Mouse (Mus musculus) large intestine, adult 2 months (tissue): ENCODE data around the gene Kif15. TPM values are rescaled to one million over a fixed set of nuclear protein-coding genes. Genes with fewer than 3 reads are reported as not detected.

Experiments
- DNase-seq: peaks from one replicate; pipeline ENCODE4 v3.0.0-alpha.2; 2012; ENCODE audit warnings: low read depth, low spot score
- WGBS: fragments of 180-500 bp; shearing (Covaris S2); methylation state at CpG from one replicate; pipeline ENCODE4 v1.1.7; 2018; 5-methylcytosine and 5-hydroxymethylcytosine counted together
- polyA plus RNA-seq: library from polyadenylated mRNA; depleted of rRNA; stranded (reverse); fragments of >200 nt; gene quantifications from 2 replicates; pipeline ENCODE4 v1.2.3, GENCODE M21; 2012; rRNA removed

Gene Kif15
- polyA plus RNA-seq, 1 experiment = 4.5 TPM

- 29% methylated on average over 3 of the region's 3 CpGs for WGBS
- DNase-seq = no peak
Observed at GRCm38 (mm10) chr9:123060172-123060571, 109.3 kb downstream of the Kif15 start.

Other genes with a start within 250 kb of the Kif15 start
- gene Topaz1, start 203.7 kb upstream of the Kif15 start, polyA plus RNA-seq = not detected in 2 replicates
- gene Tcaim, start 145.5 kb upstream of the Kif15 start, polyA plus RNA-seq = 2.0 and 2.2 TPM in 2 replicates
- gene Gm35549, start 107.0 kb upstream of the Kif15 start, polyA plus RNA-seq = not detected in 2 replicates
- gene Zfp445, start 85.0 kb upstream of the Kif15 start, polyA plus RNA-seq = 9.4 and 26.9 TPM in 2 replicates
- gene Zkscan7, start 65.4 kb upstream of the Kif15 start, polyA plus RNA-seq = 1.7 and 3.0 TPM in 2 replicates
- gene Zfp105, start 28.0 kb upstream of the Kif15 start, polyA plus RNA-seq = 0.40 and 0.52 TPM in 2 replicates
- gene 1110059G10Rik, start within 50 bp of the Kif15 start, polyA plus RNA-seq = 2.5 and 3.4 TPM in 2 replicates
- 7.7 and 8.5 TPM in 2 replicates for gene Tmem42, start 70.3 kb downstream of the Kif15 start, polyA plus RNA-seq
- 0.04 and 0.05 TPM in 2 replicates for gene Tgm4, start 83.7 kb downstream of the Kif15 start, polyA plus RNA-seq
- gene Zdhhc3, start 162.2 kb downstream of the Kif15 start, polyA plus RNA-seq = 89.6 and 152 TPM in 2 replicates
- 28.9 and 33.2 TPM in 2 replicates for gene Exosc7, start 162.2 kb downstream of the Kif15 start, polyA plus RNA-seq
- 38.1 and 51.1 TPM in 2 replicates for gene Clec3b, start 199.9 kb downstream of the Kif15 start, polyA plus RNA-seq